Mouse (Mus musculus): ENCODE results near the gene Tmbim1. TPM values are rescaled to one million over a fixed set of nuclear protein-coding genes. Genes with fewer than 3 reads are reported as not detected.

The Tmbim1 gene
- polyA plus RNA-seq, 1 experiment from 2014 or later, result 8.0 TPM

GRCm38 (mm10) chr1:74284543-74285160 is 20.8 kb downstream of the Tmbim1 start, which contains the start of the genes Aamp and Pnkd:
Gene Aamp, minus strand, starts transcription at chr1:74284738.
Gene Pnkd, plus strand, starts transcription at chr1:74284930.
- peak; percentile 99 for DNase-seq (ENCODE audit: low spot score)
- ATAC-seq (ENCODE audit: low FRiP score), result peak; percentile 98
- Histone ChIP-seq H3K4me3 (replicated peaks; ENCODE audit: low read length) (peak within 1 kb of the TSS; percentile 89), H3K4me2 (replicated peaks) (peak within 1 kb of the TSS; percentile 82), H3K9me3 (ENCODE audit: control insufficient read depth, low read length) (no peaks in the 10 kb centered on the region), H3K9ac (peak within 1 kb of the TSS; percentile 87), H3K27ac (peak within 1 kb of the TSS; percentile 82), H3K4me1 (replicated peaks; ENCODE audit: control insufficient read depth, insufficient read depth, low read length) (peaks cover 12% of the 10 kb centered on the region; the same call in 1 of the 2 replicates), H3K36me3 (replicated peaks; ENCODE audit: control insufficient read depth, insufficient read depth) (peaks cover 43% of the 10 kb centered on the region), H3K27me3 (ENCODE audit: control insufficient read depth, insufficient read depth, low read length) (no peaks in the 10 kb centered on the region)
- under 1% methylated on average over 56 of the region's 56 CpGs for WGBS

GRCm38 (mm10) chr1:74283686-74284463 is 21.5 kb downstream of the Tmbim1 start:
- 17% methylated on average over 15 of the region's 15 CpGs for WGBS
- no peaks in the 10 kb centered on the region for H3K9me3 ChIP-seq (ENCODE audit: control insufficient read depth, low read length)
- peak overlapping the region; percentile 87 for H3K9ac ChIP-seq
- H3K4me1 ChIP-seq (replicated peaks; ENCODE audit: control insufficient read depth, insufficient read depth, low read length), result peaks cover 12% of the 10 kb centered on the region; the same call in 1 of the 2 replicates
- H3K36me3 ChIP-seq (replicated peaks; ENCODE audit: control insufficient read depth, insufficient read depth), result peaks cover 39% of the 10 kb centered on the region
- peak; percentile 24 for DNase-seq (ENCODE audit: low spot score)
- H3K4me2 ChIP-seq (replicated peaks), result peak overlapping the region; percentile 82
- no peaks in the 10 kb centered on the region for H3K27me3 ChIP-seq (ENCODE audit: control insufficient read depth, insufficient read depth, low read length)
- peak overlapping the region; percentile 82 for H3K27ac ChIP-seq
- H3K4me3 ChIP-seq (replicated peaks; ENCODE audit: low read length), result peak overlapping the region; percentile 89
- peak; percentile 35 for ATAC-seq (ENCODE audit: low FRiP score)

- Histone ChIP-seq H3K36me3 (replicated peaks; ENCODE audit: control insufficient read depth, insufficient read depth) (peaks cover 36% of the 10 kb centered on the region), H3K9me3 (ENCODE audit: control insufficient read depth, low read length) (no peaks in the 10 kb centered on the region), H3K4me2 (replicated peaks) (peak overlapping the region; percentile 82), H3K27ac (no peak overlapping the region), H3K4me3 (replicated peaks; ENCODE audit: low read length) (no peak overlapping the region), H3K27me3 (ENCODE audit: control insufficient read depth, insufficient read depth, low read length) (no peaks in the 10 kb centered on the region), H3K9ac (no peak overlapping the region), H3K4me1 (replicated peaks; ENCODE audit: control insufficient read depth, insufficient read depth, low read length) (peaks cover 12% of the 10 kb centered on the region; the same call in 1 of the 2 replicates)
- WGBS, result 91% methylated on average over 10 of the region's 10 CpGs
- no peak for ATAC-seq (ENCODE audit: low FRiP score)
- no peak for DNase-seq (ENCODE audit: low spot score)
Measured at GRCm38 (mm10) chr1:74282896-74283625, 22.4 kb downstream of the Tmbim1 start.

GRCm38 (mm10) chr1:74281886-74282285 is 23.5 kb downstream of the Tmbim1 start:
- DNase-seq (ENCODE audit: low spot score), result no peak
- no peak overlapping the region for H3K27ac ChIP-seq
- H3K36me3 ChIP-seq (replicated peaks; ENCODE audit: control insufficient read depth, insufficient read depth), result peaks cover 36% of the 10 kb centered on the region
- H3K9me3 ChIP-seq (ENCODE audit: control insufficient read depth, low read length), result no peaks in the 10 kb centered on the region
- 95% methylated on average over 8 of the region's 8 CpGs for WGBS
- no peaks in the 10 kb centered on the region for H3K27me3 ChIP-seq (ENCODE audit: control insufficient read depth, insufficient read depth, low read length)
- no peak for ATAC-seq (ENCODE audit: low FRiP score)
- no peak overlapping the region for H3K9ac ChIP-seq
- H3K4me1 ChIP-seq (replicated peaks; ENCODE audit: control insufficient read depth, insufficient read depth, low read length), result peaks cover 12% of the 10 kb centered on the region; the same call in 1 of the 2 replicates
- no peak overlapping the region for H3K4me2 ChIP-seq (replicated peaks)
- H3K4me3 ChIP-seq (replicated peaks; ENCODE audit: low read length), result no peak overlapping the region

- no peak for ATAC-seq (ENCODE audit: low FRiP score)
- Histone ChIP-seq H3K27ac (no peak overlapping the region), H3K4me2 (replicated peaks) (no peak overlapping the region), H3K4me1 (replicated peaks; ENCODE audit: control insufficient read depth, insufficient read depth, low read length) (peaks cover 12% of the 10 kb centered on the region; the same call in 1 of the 2 replicates), H3K4me3 (replicated peaks; ENCODE audit: low read length) (no peak overlapping the region), H3K9ac (no peak overlapping the region), H3K9me3 (ENCODE audit: control insufficient read depth, low read length) (no peaks in the 10 kb centered on the region), H3K36me3 (replicated peaks; ENCODE audit: control insufficient read depth, insufficient read depth) (peaks cover 36% of the 10 kb centered on the region), H3K27me3 (ENCODE audit: control insufficient read depth, insufficient read depth, low read length) (no peaks in the 10 kb centered on the region)
- 96% methylated on average over 2 of the region's 2 CpGs for WGBS
- DNase-seq (ENCODE audit: low spot score), result no peak
Measured at GRCm38 (mm10) chr1:74281372-74281771, 24.1 kb downstream of the Tmbim1 start.

GRCm38 (mm10) chr1:74280591-74281325 is 24.7 kb downstream of the Tmbim1 start:
- Histone ChIP-seq H3K4me3 (replicated peaks; ENCODE audit: low read length) (no peak overlapping the region), H3K9me3 (ENCODE audit: control insufficient read depth, low read length) (no peaks in the 10 kb centered on the region), H3K4me1 (replicated peaks; ENCODE audit: control insufficient read depth, insufficient read depth, low read length) (peaks cover 12% of the 10 kb centered on the region; the same call in 1 of the 2 replicates), H3K9ac (no peak overlapping the region), H3K27ac (no peak overlapping the region), H3K27me3 (ENCODE audit: control insufficient read depth, insufficient read depth, low read length) (no peaks in the 10 kb centered on the region), H3K36me3 (replicated peaks; ENCODE audit: control insufficient read depth, insufficient read depth) (peaks cover 36% of the 10 kb centered on the region), H3K4me2 (replicated peaks) (no peak overlapping the region)
- no peak for DNase-seq (ENCODE audit: low spot score)
- no peak for ATAC-seq (ENCODE audit: low FRiP score)
- WGBS, result 95% methylated on average over 14 of the region's 14 CpGs

- Histone ChIP-seq H3K9me3 (ENCODE audit: control insufficient read depth, low read length) (no peaks in the 10 kb centered on the region), H3K9ac (no peak overlapping the region), H3K4me1 (replicated peaks; ENCODE audit: control insufficient read depth, insufficient read depth, low read length) (peaks cover 12% of the 10 kb centered on the region; the same call in 1 of the 2 replicates), H3K4me2 (replicated peaks) (no peak overlapping the region), H3K36me3 (replicated peaks; ENCODE audit: control insufficient read depth, insufficient read depth) (peaks cover 36% of the 10 kb centered on the region), H3K4me3 (replicated peaks; ENCODE audit: low read length) (no peak overlapping the region), H3K27ac (no peak overlapping the region), H3K27me3 (ENCODE audit: control insufficient read depth, insufficient read depth, low read length) (no peaks in the 10 kb centered on the region)
- ATAC-seq (ENCODE audit: low FRiP score), result no peak
- no peak for DNase-seq (ENCODE audit: low spot score)
- WGBS, result 92% methylated on average over 11 of the region's 11 CpGs
Measured at GRCm38 (mm10) chr1:74278988-74279387, 26.4 kb downstream of the Tmbim1 start.

- H3K36me3 ChIP-seq (replicated peaks; ENCODE audit: control insufficient read depth, insufficient read depth), result peaks cover 36% of the 10 kb centered on the region
- DNase-seq (ENCODE audit: low spot score), result no peak
- no peaks in the 10 kb centered on the region for H3K27me3 ChIP-seq (ENCODE audit: control insufficient read depth, insufficient read depth, low read length)
- no peak within 1 kb of the TSS for H3K9ac ChIP-seq
- H3K4me2 ChIP-seq (replicated peaks), result no peak within 1 kb of the TSS
- no peak within 1 kb of the TSS for H3K4me3 ChIP-seq (replicated peaks; ENCODE audit: low read length)
- H3K27ac ChIP-seq, result no peak within 1 kb of the TSS
- peaks cover 8% of the 10 kb centered on the region; the same call in 1 of the 2 replicates for H3K4me1 ChIP-seq (replicated peaks; ENCODE audit: control insufficient read depth, insufficient read depth, low read length)
- H3K9me3 ChIP-seq (ENCODE audit: control insufficient read depth, low read length), result no peaks in the 10 kb centered on the region
- no peak for ATAC-seq (ENCODE audit: low FRiP score)
- WGBS, result 90% methylated on average over 10 of the region's 10 CpGs
Measured at GRCm38 (mm10) chr1:74278538-74278937, 26.9 kb downstream of the Tmbim1 start, which contains the start of gene Gpbar1. Gene Gpbar1, plus strand, starts transcription at chr1:74278550.

Data from hindbrain, embryonic 14.5 days (tissue).